18 mouse cellular contexts compared by ENCODE assay signal in genomic region chr1:132287445-132287844, GRCm38 (mm10). TPM values are rescaled to one million over a fixed set of nuclear protein-coding genes. Genes with fewer than 3 reads are reported as not detected.
DNase-seq lines count a peak whose midpoint lies in the region; ATAC-seq and TF ChIP-seq lines count a peak whose summit lies in the region.
"Had no signal": no experiment of that assay in that cellular context is flagged by ENCODE, and none has a peak within 500 bp of the region (broad histone marks: within the 10 kb centered on the region; RNA-seq: fewer than 3 reads in every experiment).

No protein-coding gene starts in this region.

- no peak overlapping the region for H3K4me2 ChIP-seq in heart, embryonic 14.5 days (ENCODE audit: low read length)
- H3K4me2 ChIP-seq in midbrain, embryonic 12.5 days (replicated peaks), result no peak overlapping the region
- H3K4me2 ChIP-seq in midbrain, embryonic 11.5 days, result no peak overlapping the region
- H3K4me2 ChIP-seq in midbrain, embryonic 14.5 days (ENCODE audit: low read length), result no peak overlapping the region
- H3K4me2 ChIP-seq: hindbrain, embryonic 15.5 days; liver, embryonic 13.5 days had no signal

- no peak overlapping the region for H3K9ac ChIP-seq in heart, embryonic 14.5 days (ENCODE audit: low read length)
- H3K9ac ChIP-seq in heart, adult 2 months (ENCODE audit: low read depth, low read length), result no peak overlapping the region
- no peak overlapping the region for H3K9ac ChIP-seq in midbrain, embryonic 12.5 days (replicated peaks)
- no peak overlapping the region for H3K9ac ChIP-seq in midbrain, embryonic 11.5 days (ENCODE audit: low read length)
- H3K9ac ChIP-seq in midbrain, embryonic 14.5 days (replicated peaks; ENCODE audit: low read length), result no peak overlapping the region
- H3K9ac ChIP-seq: hindbrain, embryonic 15.5 days; liver, embryonic 13.5 days had no signal

- TF ChIP-seq POLR2A in heart, adult 2 months (IDR thresholded peaks at IDR 0.05; ENCODE audit: insufficient read depth, low read depth, low read length), result no peak

- H3K79me2 ChIP-seq in heart, adult 2 months (replicated peaks; ENCODE audit: control insufficient read depth, insufficient read depth, low read length), result no peaks in the 10 kb centered on the region

- intact Hi-C loops in heart, adult 2 months (cut with DNase I), result no loop called here

- H3K36me3 ChIP-seq in heart, embryonic 14.5 days (ENCODE audit: control insufficient read depth, insufficient read depth, low read length), result no peaks in the 10 kb centered on the region
- no peaks in the 10 kb centered on the region for H3K36me3 ChIP-seq in heart, adult 2 months (ENCODE audit: control insufficient read depth, insufficient read depth, low read length)
- H3K36me3 ChIP-seq in midbrain, embryonic 12.5 days, result no peaks in the 10 kb centered on the region
- no peaks in the 10 kb centered on the region for H3K36me3 ChIP-seq in midbrain, embryonic 11.5 days (ENCODE audit: control insufficient read depth, insufficient read depth, low read length)
- H3K36me3 ChIP-seq in midbrain, embryonic 14.5 days (ENCODE audit: control insufficient read depth, insufficient read depth, low read length), result no peaks in the 10 kb centered on the region
- H3K36me3 ChIP-seq: G1E; hindbrain, embryonic 15.5 days; liver, embryonic 13.5 days had no signal

- ATAC-seq in heart, embryonic 14.5 days (ENCODE audit: insufficient number of reproducible peaks, insufficient read depth, low FRiP score, low read depth), result no peak
- no peak for ATAC-seq in midbrain, embryonic 12.5 days (ENCODE audit: low FRiP score, low read depth)
- no peak for ATAC-seq in midbrain, embryonic 11.5 days (ENCODE audit: low FRiP score)
- ATAC-seq in midbrain, embryonic 14.5 days (ENCODE audit: low FRiP score, low TSS enrichment), result no peak
- ATAC-seq: activated CD4-positive, CD25-positive, alpha-beta regulatory T cell, adult 4 months had no signal

- TF ChIP-seq CTCF in heart, adult 2 months (IDR thresholded peaks at IDR 0.05), result no peak

- no peaks in the 10 kb centered on the region for H3K27me3 ChIP-seq in heart, embryonic 14.5 days (ENCODE audit: control insufficient read depth, insufficient read depth, low read length)
- H3K27me3 ChIP-seq in heart, adult 2 months (ENCODE audit: control insufficient read depth, insufficient read depth, low read length), result no peaks in the 10 kb centered on the region
- H3K27me3 ChIP-seq in midbrain, embryonic 12.5 days, result peaks cover 28% of the 10 kb centered on the region
- H3K27me3 ChIP-seq in midbrain, embryonic 11.5 days (ENCODE audit: control insufficient read depth, insufficient read depth, low read length), result 0 out of 2 replicates have a peak, but pooled peaks cover 2% of the 10 kb centered on the region
- H3K27me3 ChIP-seq in midbrain, embryonic 14.5 days (ENCODE audit: control insufficient read depth, insufficient read depth, low read length), result no peaks in the 10 kb centered on the region
- H3K27me3 ChIP-seq: hindbrain, embryonic 15.5 days had no signal

- H3K27ac ChIP-seq in heart, embryonic 14.5 days (replicated peaks in 1 of 2; ENCODE audit: control insufficient read depth in 1 of 2, insufficient read depth in 1 of 2, low read depth in 2 of 2, low read length in 2 of 2), result peak overlapping the region; percentile 41 to 59
- H3K27ac ChIP-seq in heart, adult 2 months, result no peak overlapping the region
- H3K27ac ChIP-seq in midbrain, embryonic 12.5 days (replicated peaks), result peak overlapping the region; percentile 54; the same call in 1 of the 2 replicates
- H3K27ac ChIP-seq in midbrain, embryonic 11.5 days (ENCODE audit: low read depth, low read length), result no peak overlapping the region
- peak overlapping the region; percentile 45; the same call in 1 of the 2 replicates for H3K27ac ChIP-seq in midbrain, embryonic 14.5 days (replicated peaks; ENCODE audit: low read depth, low read length)
- H3K27ac ChIP-seq: hindbrain, embryonic 15.5 days; liver, embryonic 13.5 days; stomach, postnatal 0 days had no signal

- peak; percentile 80 for DNase-seq in adrenal gland, adult 2 months
- DNase-seq in adrenal gland, postnatal 25 days, result no peak
- no peak for DNase-seq in heart, adult 2 months
- no peak for DNase-seq in midbrain, embryonic 11.5 days (ENCODE audit: low spot score, missing footprints)
- DNase-seq in midbrain, embryonic 14.5 days, result no peak
- DNase-seq in left cerebral cortex, adult 9 months (ENCODE audit: low spot score in 2 of 2), result no peak
- DNase-seq: gastrocnemius, postnatal 10 days; kidney, adult 9 months; liver, embryonic 13.5 days; thymus, postnatal 36 days had no signal

- no peaks in the 10 kb centered on the region for H3K9me3 ChIP-seq in heart, embryonic 14.5 days (ENCODE audit: control insufficient read depth, low read length)
- H3K9me3 ChIP-seq in midbrain, embryonic 12.5 days, result no peaks in the 10 kb centered on the region
- no peaks in the 10 kb centered on the region for H3K9me3 ChIP-seq in midbrain, embryonic 11.5 days (ENCODE audit: control insufficient read depth, low read length)
- H3K9me3 ChIP-seq in midbrain, embryonic 14.5 days (ENCODE audit: control insufficient read depth, low read length), result no peaks in the 10 kb centered on the region
- H3K9me3 ChIP-seq: G1E; hindbrain, embryonic 15.5 days; liver, embryonic 13.5 days had no signal

- 38% methylated on average over 2 of the region's 2 CpGs for WGBS in heart, embryonic 14.5 days
- 53% methylated on average over 2 of the region's 2 CpGs for WGBS in heart, adult 2 months
- 76% methylated on average over 2 of the region's 2 CpGs for WGBS in midbrain, embryonic 12.5 days
- 65% methylated on average over 2 of the region's 2 CpGs for WGBS in midbrain, embryonic 11.5 days
- WGBS in midbrain, embryonic 14.5 days, result 63% methylated on average over 2 of the region's 2 CpGs

- no peak for TF ChIP-seq EP300 in heart, adult 2 months (IDR thresholded peaks at IDR 0.05; ENCODE audit: insufficient read depth, low read depth, low read length)

- no peak overlapping the region for H3K4me3 ChIP-seq in heart, embryonic 14.5 days (ENCODE audit: control insufficient read depth in 1 of 2, insufficient read depth in 1 of 2, low read depth in 1 of 2, low read length in 2 of 2)
- H3K4me3 ChIP-seq in heart, adult 2 months, result no peak overlapping the region
- no peak overlapping the region for H3K4me3 ChIP-seq in midbrain, embryonic 12.5 days
- H3K4me3 ChIP-seq in midbrain, embryonic 11.5 days (ENCODE audit: low read depth, low read length), result no peak overlapping the region
- no peak overlapping the region for H3K4me3 ChIP-seq in midbrain, embryonic 14.5 days (replicated peaks; ENCODE audit: low read depth, low read length)
- H3K4me3 ChIP-seq: hindbrain, embryonic 15.5 days; liver, embryonic 13.5 days had no signal

- peaks cover 19 to 25% of the 10 kb centered on the region in 2 experiments; a peak in 3 of 4 replicates for H3K4me1 ChIP-seq in heart, embryonic 14.5 days (ENCODE audit: control insufficient read depth in 2 of 2, insufficient read depth in 2 of 2, low read length in 2 of 2)
- peaks cover 4% of the 10 kb centered on the region; the same call in 1 of the 2 replicates for H3K4me1 ChIP-seq in heart, adult 2 months (ENCODE audit: control insufficient read depth, insufficient read depth, low read length)
- H3K4me1 ChIP-seq in midbrain, embryonic 12.5 days, result peaks cover 74% of the 10 kb centered on the region
- peaks cover 52% of the 10 kb centered on the region for H3K4me1 ChIP-seq in midbrain, embryonic 11.5 days (ENCODE audit: control insufficient read depth, insufficient read depth, low read length)
- peaks cover 60% of the 10 kb centered on the region for H3K4me1 ChIP-seq in midbrain, embryonic 14.5 days (ENCODE audit: control insufficient read depth, insufficient read depth, low read length)

RNA-seq across cellular contexts. Expression of gene Klhdc8a, which starts 11.0 kb away (rescaled TPM):
- total RNA-seq in adrenal gland, adult 2 months (2021), result 100 to 1,000 TPM in 1 of 2 experiments, 10 to 100 TPM in 1; 98.4 to 272 TPM
- polyA plus RNA-seq in adrenal gland, adult 2 months (2012; rRNA removed), result 162 and 163 TPM in 2 replicates
- 116 and 153 TPM in 2 replicates for total RNA-seq in adrenal gland, postnatal 25 days (2021)
- 0.50 and 1.5 TPM in 2 replicates for polyA plus RNA-seq in heart, embryonic 14.5 days (2014; fragmentation: Nextera tagmentation; extraction: Ambion mirVana)
- total RNA-seq in heart, adult 2 months (2021), result 10 to 100 TPM; 15.4 to 21.0 TPM
- polyA plus RNA-seq in heart, adult 2 months (2012; rRNA removed), result 15.9 and 18.7 TPM in 2 replicates
- polyA plus RNA-seq in midbrain, embryonic 12.5 days (2016; fragmentation: Nextera tagmentation; extraction: Ambion mirVana), result 5.2 and 5.4 TPM in 2 replicates
- polyA plus RNA-seq in midbrain, embryonic 11.5 days (2014; fragmentation: Nextera tagmentation; extraction: Ambion mirVana), result 3.5 and 4.5 TPM in 2 replicates
- polyA plus RNA-seq in midbrain, embryonic 14.5 days (2014; fragmentation: Nextera tagmentation; extraction: Ambion mirVana), result 10.1 and 11.1 TPM in 2 replicates
- polyA plus RNA-seq: activated CD4-positive, CD25-positive, alpha-beta regulatory T cell, adult 4 months; G1E had no signal

RNA-seq across cellular contexts. Expression of gene Nuak2, which starts 28.5 kb away (rescaled TPM):
- total RNA-seq in adrenal gland, adult 2 months (2021), result 1 to 10 TPM; 4.7 TPM
- 2.8 and 2.9 TPM in 2 replicates for polyA plus RNA-seq in adrenal gland, adult 2 months (2012; rRNA removed)
- 2.4 and 4.8 TPM in 2 replicates for total RNA-seq in adrenal gland, postnatal 25 days (2021)
- 1.5 and 2.2 TPM in 2 replicates for polyA plus RNA-seq in heart, embryonic 14.5 days (2014; fragmentation: Nextera tagmentation; extraction: Ambion mirVana)
- 1 to 10 TPM; 4.1 to 4.3 TPM for total RNA-seq in heart, adult 2 months (2021)
- 2.8 and 4.0 TPM in 2 replicates for polyA plus RNA-seq in heart, adult 2 months (2012; rRNA removed)
- 94.9 and 101 TPM in 2 replicates for polyA plus RNA-seq in midbrain, embryonic 12.5 days (2016; fragmentation: Nextera tagmentation; extraction: Ambion mirVana)
- polyA plus RNA-seq in midbrain, embryonic 11.5 days (2014; fragmentation: Nextera tagmentation; extraction: Ambion mirVana), result 100 and 105 TPM in 2 replicates
- polyA plus RNA-seq in midbrain, embryonic 14.5 days (2014; fragmentation: Nextera tagmentation; extraction: Ambion mirVana), result 22.3 and 38.0 TPM in 2 replicates
- polyA plus RNA-seq: G1E had no signal

RNA-seq across cellular contexts. Expression of gene Gm10188, which starts 57.9 kb away (rescaled TPM):
- not detected for total RNA-seq in adrenal gland, adult 2 months (2021)
- not detected in 2 replicates for polyA plus RNA-seq in adrenal gland, adult 2 months (2012; rRNA removed)
- not detected in 2 replicates for total RNA-seq in adrenal gland, postnatal 25 days (2021)
- polyA plus RNA-seq in heart, embryonic 14.5 days (2014; fragmentation: Nextera tagmentation; extraction: Ambion mirVana), result not detected in 2 replicates
- total RNA-seq in heart, adult 2 months (2021), result not detected
- not detected in 2 replicates for polyA plus RNA-seq in heart, adult 2 months (2012; rRNA removed)
- 0.96 TPM in 1 of 2 replicates, not detected in the other for polyA plus RNA-seq in midbrain, embryonic 12.5 days (2016; fragmentation: Nextera tagmentation; extraction: Ambion mirVana)
- polyA plus RNA-seq in midbrain, embryonic 11.5 days (2014; fragmentation: Nextera tagmentation; extraction: Ambion mirVana), result 0.55 and 0.66 TPM in 2 replicates
- polyA plus RNA-seq in midbrain, embryonic 14.5 days (2014; fragmentation: Nextera tagmentation; extraction: Ambion mirVana), result 0.70 TPM in 1 of 2 replicates, not detected in the other
- total RNA-seq: G1E; gastrocnemius, postnatal 10 days; layer of hippocampus, adult 8-10 months; left cerebral cortex, postnatal 36 days had no signal
- polyA plus RNA-seq: activated CD4-positive, CD25-positive, alpha-beta regulatory T cell, adult 4 months; G1E; liver, embryonic 13.5 days; stomach, postnatal 0 days had no signal

Comparison
In these comparisons a context has a peak if more than half of its experiments do, and no peak if none do; other contexts are left out.
1. H3K27ac ChIP-seq: peak in heart, embryonic 14.5 days (2 of 2), midbrain, embryonic 12.5 days (single experiment) and midbrain, embryonic 14.5 days (single experiment); none in heart, adult 2 months (single experiment) and midbrain, embryonic 11.5 days (single experiment).